Mouse (Mus musculus) MEL (cell line): ENCODE measurements around the gene Gm10188. TPM values are rescaled to one million over a fixed set of nuclear protein-coding genes. Genes with fewer than 3 reads are reported as not detected.

Source experiments
- DNase-seq: peaks from one replicate; pipeline ENCODE4 v3.0.0; 2011; ENCODE audit warnings: low read depth, low spot score
- H3K27ac ChIP-seq: 2 replicates; pipeline ENCODE4 v1.5.1; 2012; ENCODE audit warnings: low read depth, mild to moderate bottlenecking, control low read depth, low read length, moderate library complexity; ENCODE audit not compliant: control insufficient read depth
- H3K27me3 ChIP-seq, 2 experiments: fragments of 150-350 bp in 1 of 2; sonication (generic) in 1 of 2; 2 replicates each; pipeline ENCODE4 v1.6.1; 2012; ENCODE audit warnings: low read length in 2 of 2, mild to moderate bottlenecking in 2 of 2, improper control_type of control experiment in 1 of 2, moderate library complexity in 1 of 2; ENCODE audit not compliant: insufficient read depth in 2 of 2, control insufficient read depth in 1 of 2
- H3K36me3 ChIP-seq, 2 experiments: 2 replicates each; pipeline ENCODE4 v1.6.1; 2012 to 2014; ENCODE audit warnings: low read length in 2 of 2, improper control_type of control experiment in 1 of 2, inconsistent platforms in 1 of 2, mild to moderate bottlenecking in 1 of 2; ENCODE audit not compliant: insufficient read depth in 2 of 2, control insufficient read depth in 1 of 2
- H3K4me1 ChIP-seq, 2 experiments: fragments of 150-350 bp in 1 of 2; sonication (generic) in 1 of 2; 2 replicates each; pipeline ENCODE4 v1.6.1; 2012; ENCODE audit warnings: low read length in 2 of 2, improper control_type of control experiment in 1 of 2, mild to moderate bottlenecking in 1 of 2; ENCODE audit not compliant: insufficient read depth in 2 of 2, control insufficient read depth in 1 of 2
- H3K4me3 ChIP-seq, 2 experiments: fragments of 150-350 bp in 1 of 2; sonication (generic) in 1 of 2; 2 replicates each; pipeline ENCODE4 v1.5.1; 2012; ENCODE audit warnings: low read depth in 2 of 2, low read length in 2 of 2, mild to moderate bottlenecking in 2 of 2, moderate library complexity in 2 of 2, control low read depth in 1 of 2, improper control_type of control experiment in 1 of 2; ENCODE audit not compliant: control insufficient read depth in 1 of 2, insufficient read depth in 1 of 2
- H3K79me2 ChIP-seq: 2 replicates; pipeline ENCODE4 v1.6.1; 2012; ENCODE audit warnings: mild to moderate bottlenecking, low read length, moderate library complexity; ENCODE audit not compliant: control insufficient read depth, poor library complexity, insufficient read depth
- H3K9ac ChIP-seq: 2 replicates; pipeline ENCODE4 v1.6.1; 2012; ENCODE audit warnings: low read depth, mild to moderate bottlenecking, control low read depth, low read length, moderate library complexity; ENCODE audit not compliant: control insufficient read depth, poor library complexity, severe bottlenecking
- H3K9me3 ChIP-seq: fragments of 150-350 bp; sonication (generic); replicated peaks from 2 replicates; pipeline ENCODE4 v1.6.1; 2012; ENCODE audit warnings: mild to moderate bottlenecking, low read length, improper control_type of control experiment, moderate library complexity; ENCODE audit not compliant: insufficient read depth
- CHD1 ChIP-seq: IDR thresholded peaks from 2 replicates; pipeline ENCODE4 v1.6.1; 2012; ENCODE audit warnings: low read depth, mild to moderate bottlenecking, inconsistent platforms, low read length, improper control_type of control experiment
- CHD2 ChIP-seq: IDR thresholded peaks from 2 replicates; pipeline ENCODE4 v1.6.1; 2011; ENCODE audit warnings: low read length, improper control_type of control experiment
- CTCF ChIP-seq, 3 experiments: IDR thresholded peaks in 2 of 3; conservative IDR thresholded peaks in 1 of 3; 2 replicates each; pipeline ENCODE4 v1.5.1; 2011 to 2012; ENCODE audit warnings: low read length in 3 of 3, low read depth in 2 of 3, mild to moderate bottlenecking in 2 of 3, improper control_type of control experiment in 1 of 3, inconsistent platforms in 1 of 3, mixed read lengths in 1 of 3, moderate library complexity in 1 of 3; ENCODE audit not compliant: control insufficient read depth in 1 of 3, insufficient read depth in 1 of 3, poor library complexity in 1 of 3, severe bottlenecking in 1 of 3
- ETS1 ChIP-seq: IDR thresholded peaks from 2 replicates; pipeline ENCODE4 v1.6.1; 2012; ENCODE audit warnings: low read depth, mild to moderate bottlenecking, inconsistent platforms, low read length, improper control_type of control experiment, moderate library complexity
- JUND ChIP-seq: IDR thresholded peaks from 2 replicates; pipeline ENCODE4 v1.6.1; 2011; ENCODE audit warnings: low read depth, mild to moderate bottlenecking, improper control_type of control experiment, low read length
- MAX ChIP-seq: IDR thresholded peaks from 2 replicates; pipeline ENCODE4 v1.6.1; 2011; ENCODE audit warnings: low read length, improper control_type of control experiment
- MEF2A ChIP-seq: IDR thresholded peaks from 2 replicates; pipeline ENCODE4 v1.6.1; 2014; ENCODE audit warnings: low read depth, mild to moderate bottlenecking, inconsistent platforms, low read length, improper control_type of control experiment; ENCODE audit not compliant: poor library complexity, insufficient replicate concordance, severe bottlenecking; ENCODE audit errors: extremely low read depth
- POLR2AphosphoS2 ChIP-seq: IDR thresholded peaks from 2 replicates; pipeline ENCODE4 v1.6.1; 2011; ENCODE audit warnings: low read length, improper control_type of control experiment
- POLR2AphosphoS5 ChIP-seq: IDR thresholded peaks from 2 replicates; pipeline ENCODE4 v1.6.1; 2012; ENCODE audit warnings: low read depth, borderline replicate concordance, mild to moderate bottlenecking, inconsistent platforms, low read length, moderate library complexity, mixed read lengths
- RAD21 ChIP-seq: IDR thresholded peaks from 2 replicates; pipeline ENCODE4 v1.6.1; 2011; ENCODE audit warnings: mild to moderate bottlenecking, low read depth, low read length, improper control_type of control experiment
- RCOR1 ChIP-seq: IDR thresholded peaks from 2 replicates; pipeline ENCODE4 v1.6.1; 2012; ENCODE audit warnings: low read depth, mild to moderate bottlenecking, inconsistent platforms, low read length, improper control_type of control experiment
- SMC3 ChIP-seq: IDR thresholded peaks from 2 replicates; pipeline ENCODE4 v1.6.1; 2011; ENCODE audit warnings: low read depth, low read length, improper control_type of control experiment
- TAL1 ChIP-seq: IDR thresholded peaks from 2 replicates; pipeline ENCODE4 v1.6.1; 2012; ENCODE audit warnings: mild to moderate bottlenecking, inconsistent platforms, low read length, moderate library complexity, mixed read lengths
- TCF12 ChIP-seq: IDR thresholded peaks from 2 replicates; pipeline ENCODE4 v1.6.1; 2014; ENCODE audit warnings: low read depth, mild to moderate bottlenecking, inconsistent platforms, low read length, improper control_type of control experiment, moderate library complexity
- USF2 ChIP-seq, 2 experiments: IDR thresholded peaks; 2 replicates each; pipeline ENCODE4 v1.6.1; 2011 to 2012; ENCODE audit warnings: improper control_type of control experiment in 2 of 2, low read length in 2 of 2, borderline replicate concordance in 1 of 2, inconsistent platforms in 1 of 2, low read depth in 1 of 2, mild to moderate bottlenecking in 1 of 2; ENCODE audit not compliant: insufficient read depth in 1 of 2
- ZC3H11A ChIP-seq: IDR thresholded peaks from 2 replicates; pipeline ENCODE4 v1.6.1; 2012; ENCODE audit warnings: low read depth, mild to moderate bottlenecking, inconsistent platforms, low read length, improper control_type of control experiment
- ZKSCAN1 ChIP-seq: IDR thresholded peaks from 2 replicates; pipeline ENCODE4 v1.6.1; 2012; ENCODE audit warnings: low read depth, mild to moderate bottlenecking, inconsistent platforms, low read length, improper control_type of control experiment, moderate library complexity
- ZMIZ1 ChIP-seq: IDR thresholded peaks from 2 replicates; pipeline ENCODE4 v1.6.1; 2012; ENCODE audit warnings: low read depth, mild to moderate bottlenecking, inconsistent platforms, low read length, improper control_type of control experiment, moderate library complexity
- polyA plus RNA-seq, 2 experiments: library from polyadenylated mRNA; stranded (reverse) in 1 of 2; unstranded in 1 of 2; fragments of >175 nt in 1 of 2; fragments of >200 nt in 1 of 2; gene quantifications; 2 replicates each; pipeline versions ENCODE4 v1.2.1 to v1.2.4; 2012; ENCODE audit warnings: low replicate concordance in 2 of 2, low read depth in 1 of 2; ENCODE audit not compliant: insufficient read length in 2 of 2, insufficient read depth in 1 of 2, missing spikeins in 1 of 2
- total RNA-seq: library from RNA; depleted of rRNA; stranded (reverse); fragments of 300-350 nt; gene quantifications from 2 replicates; pipeline ENCODE4 v1.2.3, GENCODE M21; 2012

The Gm10188 gene
- total and polyA plus RNA-seq, 3 experiments: not detected

DNA sequence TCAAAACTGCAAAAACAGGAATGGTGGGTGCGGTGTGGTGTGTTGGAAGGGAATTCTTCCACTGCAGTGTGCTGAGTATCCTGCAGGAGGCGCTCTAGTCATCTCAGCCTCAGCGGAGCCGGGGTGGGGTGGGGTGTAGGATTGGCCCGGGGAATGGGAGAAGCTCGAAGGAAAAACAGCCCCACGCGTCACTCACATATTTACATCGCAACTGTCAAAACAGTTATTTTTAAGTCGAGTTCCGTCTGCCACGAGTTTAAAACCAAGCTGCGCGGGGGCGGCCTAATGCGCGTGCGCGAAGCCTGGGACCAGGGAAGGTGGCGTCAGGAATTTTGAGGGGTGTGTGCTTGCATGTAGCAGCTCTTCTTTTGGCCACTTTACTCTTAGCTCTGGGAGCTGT, 17.3 kb downstream of the Gm10188 start:
- Histone ChIP-seq H3K36me3 (no peaks in the 10 kb centered on the region), H3K4me3 (no peak overlapping the region), H3K9ac (no peak overlapping the region), H3K4me1 (no peaks in the 10 kb centered on the region), H3K79me2 (no peaks in the 10 kb centered on the region), H3K27ac (no peak overlapping the region), H3K9me3 (no peaks in the 10 kb centered on the region), H3K27me3 (peaks cover 5 to 12% of the 10 kb centered on the region in 2 experiments)
- peak; percentile 10 for DNase-seq
- no peak for TF ChIP-seq TAL1
- TF ChIP-seq POLR2AphosphoS2: no peak
- peak; percentile 57 for TF ChIP-seq SMC3
- no peak for TF ChIP-seq CHD2
- TF ChIP-seq RCOR1: no peak
- peak; percentile 20 for TF ChIP-seq RAD21
- TF ChIP-seq JUND: no peak
- TF ChIP-seq ZMIZ1: no peak
- TF ChIP-seq CTCF (IDR thresholded peaks at IDR 0.05 in 2 of 3, conservative IDR thresholded peaks at IDR 0.05 in 1 of 3; ENCODE audit: control insufficient read depth in 1 of 3, insufficient read depth in 1 of 3, low read depth in 2 of 3, low read length in 3 of 3, poor library complexity in 1 of 3, severe bottlenecking in 1 of 3): peak; percentile 61 to 72 (median 66)
- TF ChIP-seq ZC3H11A: no peak
- no peak for TF ChIP-seq MEF2A
- TF ChIP-seq POLR2AphosphoS5: no peak
- TF ChIP-seq ZKSCAN1: no peak
- no peak for TF ChIP-seq MAX
- no peak for TF ChIP-seq CHD1

DNA sequence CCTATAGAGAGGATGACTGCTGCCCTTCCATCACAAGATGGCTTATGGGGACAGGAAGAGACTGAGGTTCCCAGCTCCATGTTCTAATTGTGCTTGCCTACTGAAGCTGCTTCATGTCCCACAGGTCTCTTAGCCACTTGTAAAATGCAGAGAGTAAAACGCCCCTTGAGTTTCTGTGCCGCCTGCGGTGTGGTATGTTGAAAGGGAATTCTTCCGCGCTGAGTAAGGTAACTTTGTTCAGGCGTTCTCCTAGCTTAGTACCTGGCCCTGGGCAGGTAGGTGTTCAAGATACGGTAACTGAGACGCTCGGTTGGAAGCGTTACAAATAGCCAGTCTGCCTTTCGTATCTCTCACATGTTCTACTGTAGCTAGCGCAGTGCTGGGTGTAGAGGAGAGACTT, 17.9 kb downstream of the Gm10188 start:
- H3K4me1 ChIP-seq: no peaks in the 10 kb centered on the region
- no peaks in the 10 kb centered on the region for H3K9me3 ChIP-seq
- peaks cover 7 to 12% of the 10 kb centered on the region in 2 experiments for H3K27me3 ChIP-seq
- no peaks in the 10 kb centered on the region for H3K36me3 ChIP-seq
- no peak overlapping the region for H3K27ac ChIP-seq
- no peak for DNase-seq
- no peak overlapping the region for H3K4me3 ChIP-seq
- TF ChIP-seq ZKSCAN1 (no peak), RAD21 (no peak), ETS1 (no peak), MEF2A (no peak), CTCF (IDR thresholded peaks at IDR 0.05 in 2 of 3, conservative IDR thresholded peaks at IDR 0.05 in 1 of 3; ENCODE audit: control insufficient read depth in 1 of 3, insufficient read depth in 1 of 3, low read depth in 2 of 3, low read length in 3 of 3, poor library complexity in 1 of 3, severe bottlenecking in 1 of 3) (no peak), USF2 (IDR thresholded peaks at IDR 0.05; ENCODE audit: borderline replicate concordance in 1 of 2, insufficient read depth in 1 of 2, low read depth in 1 of 2, low read length in 2 of 2) (no peak), CHD2 (no peak), TCF12 (no peak)
- TF ChIP-seq, all 39 proteins: peak for 0
- Histone ChIP-seq H3K9ac (no peak overlapping the region), H3K79me2 (no peaks in the 10 kb centered on the region)
